Mouse (Mus musculus) erythroblast, embryonic 14.5 days (primary cell): ENCODE data around the gene Hadhb.

Source experiments
- GATA1 ChIP-seq: IDR thresholded peaks from 2 replicates; pipeline ENCODE4 v1.6.1; 2012; ENCODE audit warnings: low read length, inconsistent platforms, mixed read lengths
- TAL1 ChIP-seq: IDR thresholded peaks from 3 replicates; pipeline ENCODE4 v1.6.1; 2012; ENCODE audit warnings: low read length, inconsistent platforms, mixed read lengths

DNA sequence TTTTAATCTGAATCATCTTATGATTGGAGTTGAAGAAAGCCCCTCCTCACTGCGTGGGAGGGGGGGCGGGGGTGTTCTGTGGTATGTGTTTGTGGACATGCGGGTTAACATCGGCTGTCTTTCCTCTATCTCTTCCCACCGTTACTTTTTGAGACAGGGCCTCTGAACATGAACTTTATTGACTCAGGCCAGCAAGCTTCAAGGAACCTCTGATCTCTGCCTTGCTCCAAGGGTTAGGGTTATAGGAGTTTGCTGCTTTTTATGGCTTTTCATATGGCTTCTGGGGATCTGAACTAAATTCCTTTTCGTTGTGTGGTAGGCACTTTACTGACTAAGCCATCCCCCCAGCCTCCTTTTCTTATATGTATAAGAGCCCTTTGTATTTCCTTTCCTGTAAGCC, 7.3 kb downstream of the Hadhb start:
- no peak for TF ChIP-seq TAL1
- TF ChIP-seq GATA1 = no peak
